Mouse (Mus musculus): Measurements from ENCODE around the gene Unc13b. TPM values are rescaled to one million over a fixed set of nuclear protein-coding genes. Genes with fewer than 3 reads are reported as not detected.

Unc13b gene
- polyA plus RNA-seq, 1 experiment from 2014 or later, result 7.4 TPM

GRCm38 (mm10) chr4:43244022-43244421 is 185.3 kb downstream of the Unc13b start:
- Histone ChIP-seq H3K36me3 (ENCODE audit: control insufficient read depth, insufficient read depth, low read length) (no peaks in the 10 kb centered on the region), H3K4me1 (ENCODE audit: control insufficient read depth, insufficient read depth, low read length) (no peaks in the 10 kb centered on the region), H3K9me3 (replicated peaks; ENCODE audit: control insufficient read depth, low read length) (no peaks in the 10 kb centered on the region), H3K27ac (ENCODE audit: low read length) (no peak overlapping the region), H3K4me3 (replicated peaks; ENCODE audit: low read length) (no peak overlapping the region), H3K4me2 (ENCODE audit: low read depth, low read length) (no peak overlapping the region), H3K27me3 (ENCODE audit: control insufficient read depth, insufficient read depth, low read length) (no peaks in the 10 kb centered on the region), H3K9ac (ENCODE audit: low read length) (no peak overlapping the region)
- 33% methylated on average over 2 of the region's 2 CpGs for WGBS
- no peak for ATAC-seq (ENCODE audit: insufficient read depth, low FRiP score)

GRCm38 (mm10) chr4:43245776-43246175 is 187.0 kb downstream of the Unc13b start:
- H3K27me3 ChIP-seq (ENCODE audit: control insufficient read depth, insufficient read depth, low read length), result no peaks in the 10 kb centered on the region
- H3K4me1 ChIP-seq (ENCODE audit: control insufficient read depth, insufficient read depth, low read length), result no peaks in the 10 kb centered on the region

GRCm38 (mm10) chr4:43248026-43248425 is 189.3 kb downstream of the Unc13b start:
- no peak for ATAC-seq (ENCODE audit: insufficient read depth, low FRiP score)
- Histone ChIP-seq H3K36me3 (ENCODE audit: control insufficient read depth, insufficient read depth, low read length) (no peaks in the 10 kb centered on the region), H3K27ac (ENCODE audit: low read length) (no peak overlapping the region), H3K4me2 (ENCODE audit: low read depth, low read length) (no peak overlapping the region), H3K4me3 (replicated peaks; ENCODE audit: low read length) (no peak overlapping the region), H3K9ac (ENCODE audit: low read length) (no peak overlapping the region), H3K9me3 (replicated peaks; ENCODE audit: control insufficient read depth, low read length) (no peaks in the 10 kb centered on the region), H3K27me3 (ENCODE audit: control insufficient read depth, insufficient read depth, low read length) (no peaks in the 10 kb centered on the region), H3K4me1 (ENCODE audit: control insufficient read depth, insufficient read depth, low read length) (no peaks in the 10 kb centered on the region)
- WGBS, result 75% methylated on average over 7 of the region's 7 CpGs

More at GRCm38 (mm10) chr4:43245776-43246175, 187.0 kb downstream of the Unc13b start:
- H3K4me2 ChIP-seq (ENCODE audit: low read depth, low read length), result no peak overlapping the region
- WGBS, result 89% methylated on average over 4 of the region's 4 CpGs
- H3K4me3 ChIP-seq (replicated peaks; ENCODE audit: low read length), result no peak overlapping the region
- no peak overlapping the region for H3K27ac ChIP-seq (ENCODE audit: low read length)
- ATAC-seq (ENCODE audit: insufficient read depth, low FRiP score), result no peak
- no peak overlapping the region for H3K9ac ChIP-seq (ENCODE audit: low read length)
- H3K9me3 ChIP-seq (replicated peaks; ENCODE audit: control insufficient read depth, low read length), result no peaks in the 10 kb centered on the region
- H3K36me3 ChIP-seq (ENCODE audit: control insufficient read depth, insufficient read depth, low read length), result no peaks in the 10 kb centered on the region

- no peak overlapping the region for H3K4me3 ChIP-seq (replicated peaks; ENCODE audit: low read length)
- no peak for ATAC-seq (ENCODE audit: insufficient read depth, low FRiP score)
- 78% methylated on average over 2 of the region's 2 CpGs for WGBS
- no peak overlapping the region for H3K4me2 ChIP-seq (ENCODE audit: low read depth, low read length)
- no peaks in the 10 kb centered on the region for H3K9me3 ChIP-seq (replicated peaks; ENCODE audit: control insufficient read depth, low read length)
- H3K4me1 ChIP-seq (ENCODE audit: control insufficient read depth, insufficient read depth, low read length), result no peaks in the 10 kb centered on the region
- H3K36me3 ChIP-seq (ENCODE audit: control insufficient read depth, insufficient read depth, low read length), result no peaks in the 10 kb centered on the region
- no peak overlapping the region for H3K27ac ChIP-seq (ENCODE audit: low read length)
- no peaks in the 10 kb centered on the region for H3K27me3 ChIP-seq (ENCODE audit: control insufficient read depth, insufficient read depth, low read length)
- H3K9ac ChIP-seq (ENCODE audit: low read length), result no peak overlapping the region
These were observed 190.2 kb downstream of the Unc13b start for GRCm38 (mm10) chr4:43248909-43249308.

- Histone ChIP-seq H3K4me3 (replicated peaks; ENCODE audit: low read length) (no peak overlapping the region), H3K9ac (ENCODE audit: low read length) (no peak overlapping the region), H3K4me2 (ENCODE audit: low read depth, low read length) (no peak overlapping the region), H3K27ac (ENCODE audit: low read length) (no peak overlapping the region), H3K9me3 (replicated peaks; ENCODE audit: control insufficient read depth, low read length) (no peaks in the 10 kb centered on the region), H3K4me1 (ENCODE audit: control insufficient read depth, insufficient read depth, low read length) (no peaks in the 10 kb centered on the region), H3K36me3 (ENCODE audit: control insufficient read depth, insufficient read depth, low read length) (0 out of 2 replicates have a peak, but pooled peaks cover 4% of the 10 kb centered on the region), H3K27me3 (ENCODE audit: control insufficient read depth, insufficient read depth, low read length) (no peaks in the 10 kb centered on the region)
- no peak for ATAC-seq (ENCODE audit: insufficient read depth, low FRiP score)
- 61% methylated on average over 6 of the region's 6 CpGs for WGBS
These were observed 192.5 kb downstream of the Unc13b start for GRCm38 (mm10) chr4:43251269-43251668.

- no peak overlapping the region for H3K4me2 ChIP-seq (ENCODE audit: low read depth, low read length)
- no peak overlapping the region for H3K27ac ChIP-seq (ENCODE audit: low read length)
- H3K4me3 ChIP-seq (replicated peaks; ENCODE audit: low read length), result no peak overlapping the region
- no peak overlapping the region for H3K9ac ChIP-seq (ENCODE audit: low read length)
- peaks cover 4% of the 10 kb centered on the region for H3K4me1 ChIP-seq (ENCODE audit: control insufficient read depth, insufficient read depth, low read length)
- no peaks in the 10 kb centered on the region for H3K9me3 ChIP-seq (replicated peaks; ENCODE audit: control insufficient read depth, low read length)
- no peak for ATAC-seq (ENCODE audit: insufficient read depth, low FRiP score)
- no peaks in the 10 kb centered on the region for H3K27me3 ChIP-seq (ENCODE audit: control insufficient read depth, insufficient read depth, low read length)
- 95% methylated on average over 2 of the region's 2 CpGs for WGBS
- 0 out of 2 replicates have a peak, but pooled peaks cover 4% of the 10 kb centered on the region for H3K36me3 ChIP-seq (ENCODE audit: control insufficient read depth, insufficient read depth, low read length)
These were observed 198.3 kb downstream of the Unc13b start for GRCm38 (mm10) chr4:43257040-43257439.

- Histone ChIP-seq H3K4me3 (replicated peaks; ENCODE audit: low read length) (no peak overlapping the region), H3K4me2 (ENCODE audit: low read depth, low read length) (no peak overlapping the region), H3K9ac (ENCODE audit: low read length) (no peak overlapping the region), H3K27ac (ENCODE audit: low read length) (no peak overlapping the region), H3K9me3 (replicated peaks; ENCODE audit: control insufficient read depth, low read length) (no peaks in the 10 kb centered on the region), H3K4me1 (ENCODE audit: control insufficient read depth, insufficient read depth, low read length) (peaks cover 4% of the 10 kb centered on the region), H3K36me3 (ENCODE audit: control insufficient read depth, insufficient read depth, low read length) (0 out of 2 replicates have a peak, but pooled peaks cover 4% of the 10 kb centered on the region), H3K27me3 (ENCODE audit: control insufficient read depth, insufficient read depth, low read length) (no peaks in the 10 kb centered on the region)
- ATAC-seq (ENCODE audit: insufficient read depth, low FRiP score), result no peak
- WGBS, result 90% methylated on average over 4 of the region's 4 CpGs
These were observed 199.8 kb downstream of the Unc13b start for GRCm38 (mm10) chr4:43258556-43258955.

- no peaks in the 10 kb centered on the region for H3K9me3 ChIP-seq (replicated peaks; ENCODE audit: control insufficient read depth, low read length)
- no peak overlapping the region for H3K9ac ChIP-seq (ENCODE audit: low read length)
- no peaks in the 10 kb centered on the region for H3K27me3 ChIP-seq (ENCODE audit: control insufficient read depth, insufficient read depth, low read length)
- peak; percentile 44; the same call in 1 of the 2 replicates for ATAC-seq (ENCODE audit: insufficient read depth, low FRiP score)
- no peak overlapping the region for H3K4me3 ChIP-seq (replicated peaks; ENCODE audit: low read length)
- H3K4me1 ChIP-seq (ENCODE audit: control insufficient read depth, insufficient read depth, low read length), result peaks cover 4% of the 10 kb centered on the region
- 0 out of 2 replicates have a peak, but pooled peaks cover 4% of the 10 kb centered on the region for H3K36me3 ChIP-seq (ENCODE audit: control insufficient read depth, insufficient read depth, low read length)
- WGBS, result 55% methylated on average over 3 of the region's 3 CpGs
- no peak overlapping the region for H3K4me2 ChIP-seq (ENCODE audit: low read depth, low read length)
- no peak overlapping the region for H3K27ac ChIP-seq (ENCODE audit: low read length)
These were observed 200.7 kb downstream of the Unc13b start for GRCm38 (mm10) chr4:43259435-43259834.

- Histone ChIP-seq H3K27ac (ENCODE audit: low read length) (no peak overlapping the region), H3K4me3 (replicated peaks; ENCODE audit: low read length) (no peak overlapping the region), H3K9me3 (replicated peaks; ENCODE audit: control insufficient read depth, low read length) (no peaks in the 10 kb centered on the region), H3K27me3 (ENCODE audit: control insufficient read depth, insufficient read depth, low read length) (no peaks in the 10 kb centered on the region), H3K4me1 (ENCODE audit: control insufficient read depth, insufficient read depth, low read length) (peaks cover 4% of the 10 kb centered on the region), H3K4me2 (ENCODE audit: low read depth, low read length) (no peak overlapping the region), H3K9ac (ENCODE audit: low read length) (no peak overlapping the region), H3K36me3 (ENCODE audit: control insufficient read depth, insufficient read depth, low read length) (0 out of 2 replicates have a peak, but pooled peaks cover 4% of the 10 kb centered on the region)
- ATAC-seq (ENCODE audit: insufficient read depth, low FRiP score), result no peak
- WGBS, result 54% methylated on average over 5 of the region's 5 CpGs
These were observed 201.3 kb downstream of the Unc13b start for GRCm38 (mm10) chr4:43260096-43260495.

All from stomach, embryonic 16.5 days (tissue).